13 mouse cellular contexts compared by ENCODE assay signal in the genomic region with DNA sequence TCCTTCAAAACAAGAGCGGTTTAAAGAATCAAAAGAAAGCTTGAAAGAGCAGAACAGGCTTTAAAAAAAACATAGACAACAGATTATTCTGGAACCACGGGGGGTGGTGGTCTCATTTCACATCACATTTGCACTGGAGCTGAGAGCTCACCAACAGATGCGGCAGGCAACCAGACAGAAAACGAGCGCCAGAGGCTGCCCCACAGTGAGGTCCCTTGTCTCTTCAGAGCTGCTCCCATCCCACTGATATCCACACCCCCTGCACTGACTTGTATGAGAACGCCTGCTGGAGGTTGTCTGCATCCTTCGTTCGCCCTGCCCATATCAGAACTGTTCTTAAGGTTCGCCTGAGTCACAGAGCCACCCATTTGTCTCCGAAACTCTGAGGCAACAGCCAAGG.
A peak's percentile ranks its signal among the peaks of the same experiment; 100 is the strongest.
DNase-seq lines count a peak whose midpoint lies in the region; ATAC-seq lines count a peak whose summit lies in the region.
"Had no signal": no experiment of that assay in that cellular context is flagged by ENCODE, and none has a peak within 500 bp of the region (broad histone marks: within the 10 kb centered on the region; RNA-seq: fewer than 3 reads in every experiment).

No protein-coding gene starts in this region.

- peaks cover 73% of the 10 kb centered on the region for H3K4me1 ChIP-seq in midbrain, embryonic 10.5 days
- H3K4me1 ChIP-seq in midbrain, embryonic 16.5 days (ENCODE audit: control insufficient read depth, insufficient read depth, low read length): peaks cover 23% of the 10 kb centered on the region
- peaks cover 28% of the 10 kb centered on the region for H3K4me1 ChIP-seq in hindbrain, embryonic 14.5 days (replicated peaks; ENCODE audit: control insufficient read depth, insufficient read depth, low read length)

- H3K36me3 ChIP-seq in midbrain, embryonic 10.5 days: 0 out of 2 replicates have a peak, but pooled peaks cover 3% of the 10 kb centered on the region
- no peaks in the 10 kb centered on the region for H3K36me3 ChIP-seq in midbrain, embryonic 16.5 days (ENCODE audit: control insufficient read depth, insufficient read depth, low read length)
- no peaks in the 10 kb centered on the region for H3K36me3 ChIP-seq in hindbrain, embryonic 14.5 days (replicated peaks; ENCODE audit: control insufficient read depth, insufficient read depth)
- H3K36me3 ChIP-seq: lung, embryonic 15.5 days had no signal

- H3K27ac ChIP-seq in midbrain, embryonic 10.5 days (replicated peaks): peak overlapping the region; percentile 74
- no peak overlapping the region for H3K27ac ChIP-seq in midbrain, embryonic 16.5 days (ENCODE audit: low read length)
- H3K27ac ChIP-seq in hindbrain, embryonic 14.5 days: peak overlapping the region; percentile 30; the same call in 1 of the 2 replicates
- H3K27ac ChIP-seq: lung, embryonic 15.5 days had no signal

- ATAC-seq in midbrain, embryonic 16.5 days: no peak
- ATAC-seq in hindbrain, embryonic 14.5 days (ENCODE audit: low FRiP score): no peak

- H3K27me3 ChIP-seq in midbrain, embryonic 10.5 days (ENCODE audit: low read depth, poor library complexity, severe bottlenecking): no peaks in the 10 kb centered on the region
- no peaks in the 10 kb centered on the region for H3K27me3 ChIP-seq in midbrain, embryonic 16.5 days (ENCODE audit: control insufficient read depth, insufficient read depth, low read depth, low read length)
- no peaks in the 10 kb centered on the region for H3K27me3 ChIP-seq in hindbrain, embryonic 14.5 days (ENCODE audit: control insufficient read depth, insufficient read depth, low read length)
- H3K27me3 ChIP-seq: lung, embryonic 15.5 days had no signal

- 48% methylated on average over 10 of the region's 10 CpGs for WGBS in midbrain, embryonic 10.5 days
- WGBS in midbrain, embryonic 16.5 days: 29% methylated on average over 10 of the region's 10 CpGs
- WGBS in hindbrain, embryonic 14.5 days: 28% methylated on average over 10 of the region's 10 CpGs

- H3K9me3 ChIP-seq in midbrain, embryonic 10.5 days (replicated peaks): no peaks in the 10 kb centered on the region
- no peaks in the 10 kb centered on the region for H3K9me3 ChIP-seq in midbrain, embryonic 16.5 days (replicated peaks; ENCODE audit: control insufficient read depth, low read length, poor library complexity, severe bottlenecking)
- H3K9me3 ChIP-seq in hindbrain, embryonic 14.5 days (ENCODE audit: control insufficient read depth, low read length): no peaks in the 10 kb centered on the region
- H3K9me3 ChIP-seq: lung, embryonic 15.5 days had no signal

- H3K4me3 ChIP-seq in midbrain, embryonic 10.5 days: no peak overlapping the region
- no peak overlapping the region for H3K4me3 ChIP-seq in midbrain, embryonic 16.5 days (ENCODE audit: low read depth, low read length)
- no peak overlapping the region for H3K4me3 ChIP-seq in hindbrain, embryonic 14.5 days (replicated peaks; ENCODE audit: low read length)
- H3K4me3 ChIP-seq: lung, embryonic 15.5 days; myocyte had no signal

- no peak overlapping the region for H3K4me2 ChIP-seq in midbrain, embryonic 16.5 days (ENCODE audit: low read length)
- peak overlapping the region; percentile 22; the same call in 1 of the 2 replicates for H3K4me2 ChIP-seq in hindbrain, embryonic 14.5 days (replicated peaks)
- H3K4me2 ChIP-seq: lung, embryonic 15.5 days had no signal

- no peak overlapping the region for H3K9ac ChIP-seq in midbrain, embryonic 16.5 days (ENCODE audit: low read depth, low read length)
- H3K9ac ChIP-seq in hindbrain, embryonic 14.5 days: no peak overlapping the region
- H3K9ac ChIP-seq: lung, embryonic 15.5 days had no signal

- DNase-seq in adrenal gland, postnatal 10 days: peak; percentile 4
- no peak for DNase-seq in adrenal gland, postnatal 14 days
- peak; percentile 29 for DNase-seq in midbrain, embryonic 10.5 days (ENCODE audit: low spot score)
- no peak for DNase-seq in hindbrain, embryonic 14.5 days (ENCODE audit: low spot score)
- peak; percentile 57 for DNase-seq in retina, embryonic 14.5 days (ENCODE audit: low spot score)
- no peak for DNase-seq in lung, postnatal 14 days
- no peak for DNase-seq in heart, adult 8-10 months (ENCODE audit: low spot score)
- DNase-seq: kidney, adult 18-20 months; right cerebral cortex, adult 18-20 months; thymus, postnatal 25 days had no signal

Comparison
In these comparisons a context has a peak if more than half of its experiments do, and no peak if none do; other contexts are left out.
1. DNase-seq: peak in adrenal gland, postnatal 10 days (single experiment), midbrain, embryonic 10.5 days (single experiment) and retina, embryonic 14.5 days (single experiment); none in adrenal gland, postnatal 14 days (single experiment), hindbrain, embryonic 14.5 days (single experiment), lung, postnatal 14 days (single experiment) and heart, adult 8-10 months (single experiment).